Mouse (Mus musculus): Measurements from ENCODE around the gene D430041D05Rik. TPM values are rescaled to one million over a fixed set of nuclear protein-coding genes. Genes with fewer than 3 reads are reported as not detected.
A peak's percentile ranks its signal among the peaks of the same experiment; 100 is the strongest.

The D430041D05Rik gene
- total RNA-seq, 1 experiment from 2014 or later = 8.2 TPM

- no peak for DNase-seq
Measured at GRCm38 (mm10) chr2:104407913-104408312, 2.9 kb downstream of the D430041D05Rik start.

- peak; percentile 23 for DNase-seq
Measured at GRCm38 (mm10) chr2:104404036-104404435, 6.8 kb downstream of the D430041D05Rik start.

- DNase-seq = peak; percentile 43
Measured at GRCm38 (mm10) chr2:104398651-104399290, 12.0 kb downstream of the D430041D05Rik start.

- DNase-seq = peak; percentile 42
Measured at GRCm38 (mm10) chr2:104395961-104396360, 14.9 kb downstream of the D430041D05Rik start.

GRCm38 (mm10) chr2:104394769-104395168, 16.0 kb downstream of the D430041D05Rik start:
- DNase-seq = no peak

- no peak for DNase-seq
Measured at GRCm38 (mm10) chr2:104392700-104393312, 18.0 kb downstream of the D430041D05Rik start.

- no peak for DNase-seq
Measured at GRCm38 (mm10) chr2:104389231-104389630, 21.6 kb downstream of the D430041D05Rik start.

- DNase-seq = no peak
Measured at GRCm38 (mm10) chr2:104385941-104386340, 24.9 kb downstream of the D430041D05Rik start.

- DNase-seq = no peak
Measured at GRCm38 (mm10) chr2:104383589-104383988, 27.2 kb downstream of the D430041D05Rik start.

GRCm38 (mm10) chr2:104382813-104383212, 28.0 kb downstream of the D430041D05Rik start:
- no peak for DNase-seq

- DNase-seq = no peak
Measured at GRCm38 (mm10) chr2:104379304-104379703, 31.5 kb downstream of the D430041D05Rik start.

GRCm38 (mm10) chr2:104378791-104379190, 32.0 kb downstream of the D430041D05Rik start:
- DNase-seq = no peak

GRCm38 (mm10) chr2:104377990-104378389, 32.8 kb downstream of the D430041D05Rik start:
- no peak for DNase-seq

GRCm38 (mm10) chr2:104372156-104372555, 38.7 kb downstream of the D430041D05Rik start:
- no peak for DNase-seq

GRCm38 (mm10) chr2:104371606-104372130, 39.1 kb downstream of the D430041D05Rik start:
- DNase-seq = no peak

GRCm38 (mm10) chr2:104367836-104368298, 42.9 kb downstream of the D430041D05Rik start:
- no peak for DNase-seq

- DNase-seq = no peak
Measured at GRCm38 (mm10) chr2:104367291-104367690, 43.5 kb downstream of the D430041D05Rik start.

GRCm38 (mm10) chr2:104359305-104359704, 51.5 kb downstream of the D430041D05Rik start:
- peak; percentile 17 for DNase-seq

GRCm38 (mm10) chr2:104358881-104359280, 51.9 kb downstream of the D430041D05Rik start:
- no peak for DNase-seq

GRCm38 (mm10) chr2:104356531-104356930, 54.3 kb downstream of the D430041D05Rik start:
- DNase-seq = no peak

- DNase-seq = no peak
Measured at GRCm38 (mm10) chr2:104354117-104354516, 56.7 kb downstream of the D430041D05Rik start.

GRCm38 (mm10) chr2:104352204-104352493, 58.7 kb downstream of the D430041D05Rik start:
- DNase-seq = no peak

GRCm38 (mm10) chr2:104351415-104352203, 59.2 kb downstream of the D430041D05Rik start:
- DNase-seq = no peak
